Mouse (Mus musculus) ES-Bruce4 (cell line): ENCODE measurements at regions not wholly inside any gene's neighbourhood (a gene's known extent, or its start where the extent isn't known, plus 50 kb on each side); places are given as distances from the start of the nearest gene placed in this dataset.

Experiments used
- CTCF ChIP-seq: IDR thresholded peaks from one replicate; pipeline ENCODE4 v1.8.1; 2011; ENCODE audit warnings: low read depth, low read length
- POLR2A ChIP-seq: IDR thresholded peaks from one replicate; pipeline ENCODE4 v1.8.1; 2011; ENCODE audit warnings: low read length; ENCODE audit not compliant: insufficient read depth

DNA sequence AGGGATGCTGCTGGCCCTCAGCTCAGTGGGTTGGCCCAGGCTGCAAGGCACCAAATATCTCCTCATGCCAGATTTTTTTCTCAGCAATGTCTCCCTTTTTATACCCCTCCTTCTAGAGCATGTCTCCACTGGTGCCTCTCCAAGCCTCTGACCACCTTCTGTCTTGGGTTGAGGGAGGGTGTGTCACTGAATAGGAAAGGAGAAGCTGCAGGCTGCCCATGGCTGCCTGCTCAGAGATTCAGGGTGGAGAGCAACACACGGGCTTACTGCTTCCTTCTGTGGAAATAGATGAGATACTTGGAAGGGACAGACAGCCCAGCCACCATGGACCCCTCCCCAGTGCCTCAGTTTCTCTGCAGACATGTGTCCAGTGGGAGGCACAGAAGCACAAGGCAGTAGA lies 156.0 kb downstream of the Sec61b start:
- no peak for TF ChIP-seq POLR2A
- no peak for TF ChIP-seq CTCF
